Mouse (Mus musculus) ES-Bruce4 (cell line): ENCODE measurements at regions not wholly inside any gene's neighbourhood (a gene's known extent, or its start where the extent isn't known, plus 50 kb on each side); places are given as distances from the start of the nearest gene placed in this dataset.

ENCODE experiments used
- H3K27ac ChIP-seq: 2 replicates; pipeline ENCODE4 v1.5.1; 2012; ENCODE audit warnings: low read length, inconsistent platforms; ENCODE audit not compliant: insufficient read depth
- H3K27me3 ChIP-seq: 2 replicates; pipeline ENCODE4 v1.6.1; 2012; ENCODE audit warnings: mild to moderate bottlenecking, low read length, inconsistent platforms; ENCODE audit not compliant: control insufficient read depth, poor library complexity, insufficient read depth, severe bottlenecking
- H3K36me3 ChIP-seq: 2 replicates; pipeline ENCODE4 v1.6.1; 2012; ENCODE audit warnings: inconsistent platforms, mild to moderate bottlenecking, low read length, moderate library complexity; ENCODE audit not compliant: control insufficient read depth, poor library complexity, insufficient read depth, severe bottlenecking
- H3K4me1 ChIP-seq: one replicate; pipeline ENCODE4 v1.8.1; 2011; ENCODE audit warnings: low read length; ENCODE audit not compliant: control insufficient read depth, insufficient read depth
- H3K4me3 ChIP-seq: 2 replicates; pipeline ENCODE4 v1.5.1; 2011; ENCODE audit warnings: low read depth, mild to moderate bottlenecking, low read length
- H3K9ac ChIP-seq: 2 replicates; pipeline ENCODE4 v1.6.1; 2012; ENCODE audit warnings: low read depth, mild to moderate bottlenecking, inconsistent platforms; ENCODE audit not compliant: poor library complexity, severe bottlenecking
- H3K9me3 ChIP-seq: replicated peaks from 2 replicates; pipeline ENCODE4 v1.6.1; 2012; ENCODE audit warnings: mild to moderate bottlenecking, low read length, inconsistent platforms; ENCODE audit not compliant: control insufficient read depth, poor library complexity, insufficient read depth, severe bottlenecking
- CTCF ChIP-seq: IDR thresholded peaks from one replicate; pipeline ENCODE4 v1.8.1; 2011; ENCODE audit warnings: low read depth, low read length
- EP300 ChIP-seq: IDR thresholded peaks from 2 replicates; pipeline ENCODE4 v1.6.1; 2011; ENCODE audit warnings: low read depth, low read length; ENCODE audit not compliant: insufficient read depth
- POLR2A ChIP-seq: IDR thresholded peaks from one replicate; pipeline ENCODE4 v1.8.1; 2011; ENCODE audit warnings: low read length; ENCODE audit not compliant: insufficient read depth

DNA sequence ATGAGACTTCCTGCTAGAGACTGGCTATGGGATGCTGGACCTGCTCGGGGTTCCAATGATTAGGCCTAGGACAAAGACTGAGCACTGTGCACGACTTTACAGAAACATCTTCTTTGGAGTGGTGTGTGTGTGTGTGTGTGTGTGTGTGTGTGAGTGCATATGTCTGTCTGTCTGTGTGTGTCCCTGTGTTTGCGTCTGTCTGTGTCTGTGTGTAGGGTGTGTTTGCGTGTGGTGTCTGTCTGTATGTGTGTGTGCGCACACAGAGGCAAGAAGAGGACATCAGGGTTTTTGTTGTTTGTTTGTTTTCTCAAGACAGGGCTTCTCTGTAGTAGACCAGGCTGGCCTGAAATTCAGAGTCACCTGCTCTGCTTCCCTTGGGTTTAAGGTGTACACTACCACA, 51.9 kb upstream of the Slco4a1 start:
- H3K27me3 ChIP-seq: no peaks in the 10 kb centered on the region
- TF ChIP-seq POLR2A (no peak), CTCF (no peak), EP300 (no peak)

GRCm38 (mm10) chr2:180403621-180404020, 52.4 kb upstream of the Slco4a1 start:
- Histone ChIP-seq H3K9ac (no peak overlapping the region), H3K27me3 (no peaks in the 10 kb centered on the region), H3K36me3 (no peaks in the 10 kb centered on the region), H3K9me3 (no peaks in the 10 kb centered on the region), H3K4me3 (no peak overlapping the region), H3K4me1 (no peaks in the 10 kb centered on the region), H3K27ac (no peak overlapping the region)
- no peak for TF ChIP-seq CTCF
- no peak for TF ChIP-seq POLR2A
- TF ChIP-seq EP300: no peak

More for the DNA sequence above, 51.9 kb upstream of the Slco4a1 start:
- Histone ChIP-seq H3K27ac (no peak overlapping the region), H3K9ac (no peak overlapping the region), H3K9me3 (no peaks in the 10 kb centered on the region), H3K4me3 (no peak overlapping the region), H3K36me3 (no peaks in the 10 kb centered on the region), H3K4me1 (no peaks in the 10 kb centered on the region)

GRCm38 (mm10) chr2:180402851-180403459, 53.1 kb upstream of the Slco4a1 start:
- no peak overlapping the region for H3K9ac ChIP-seq
- no peaks in the 10 kb centered on the region for H3K9me3 ChIP-seq
- no peaks in the 10 kb centered on the region for H3K4me1 ChIP-seq
- H3K27me3 ChIP-seq: no peaks in the 10 kb centered on the region
- H3K36me3 ChIP-seq: no peaks in the 10 kb centered on the region
- H3K4me3 ChIP-seq: no peak overlapping the region
- TF ChIP-seq EP300 (no peak), CTCF (no peak), POLR2A (no peak)
- no peak overlapping the region for H3K27ac ChIP-seq

DNA sequence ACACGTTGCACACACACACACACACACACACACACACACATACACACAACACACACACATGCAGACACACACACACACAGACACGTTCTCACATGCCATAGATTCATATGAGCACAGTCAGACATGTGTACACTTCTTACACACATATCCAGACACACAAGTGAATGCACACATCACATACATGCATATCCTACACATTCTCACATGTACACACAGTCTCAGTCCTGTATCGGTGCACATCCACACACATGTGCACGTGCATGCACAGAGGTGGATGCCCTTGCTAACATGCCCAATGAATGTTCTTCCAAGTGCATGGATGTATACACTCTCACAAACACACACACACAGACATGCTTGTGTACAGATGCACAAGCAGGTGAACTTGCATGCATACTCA, 53.6 kb upstream of the Slco4a1 start:
- Histone ChIP-seq H3K9ac (no peak overlapping the region), H3K9me3 (no peaks in the 10 kb centered on the region), H3K36me3 (no peaks in the 10 kb centered on the region), H3K27ac (no peak overlapping the region), H3K4me1 (no peaks in the 10 kb centered on the region), H3K27me3 (no peaks in the 10 kb centered on the region), H3K4me3 (no peak overlapping the region)
- TF ChIP-seq POLR2A: no peak
- no peak for TF ChIP-seq CTCF
- no peak for TF ChIP-seq EP300

DNA sequence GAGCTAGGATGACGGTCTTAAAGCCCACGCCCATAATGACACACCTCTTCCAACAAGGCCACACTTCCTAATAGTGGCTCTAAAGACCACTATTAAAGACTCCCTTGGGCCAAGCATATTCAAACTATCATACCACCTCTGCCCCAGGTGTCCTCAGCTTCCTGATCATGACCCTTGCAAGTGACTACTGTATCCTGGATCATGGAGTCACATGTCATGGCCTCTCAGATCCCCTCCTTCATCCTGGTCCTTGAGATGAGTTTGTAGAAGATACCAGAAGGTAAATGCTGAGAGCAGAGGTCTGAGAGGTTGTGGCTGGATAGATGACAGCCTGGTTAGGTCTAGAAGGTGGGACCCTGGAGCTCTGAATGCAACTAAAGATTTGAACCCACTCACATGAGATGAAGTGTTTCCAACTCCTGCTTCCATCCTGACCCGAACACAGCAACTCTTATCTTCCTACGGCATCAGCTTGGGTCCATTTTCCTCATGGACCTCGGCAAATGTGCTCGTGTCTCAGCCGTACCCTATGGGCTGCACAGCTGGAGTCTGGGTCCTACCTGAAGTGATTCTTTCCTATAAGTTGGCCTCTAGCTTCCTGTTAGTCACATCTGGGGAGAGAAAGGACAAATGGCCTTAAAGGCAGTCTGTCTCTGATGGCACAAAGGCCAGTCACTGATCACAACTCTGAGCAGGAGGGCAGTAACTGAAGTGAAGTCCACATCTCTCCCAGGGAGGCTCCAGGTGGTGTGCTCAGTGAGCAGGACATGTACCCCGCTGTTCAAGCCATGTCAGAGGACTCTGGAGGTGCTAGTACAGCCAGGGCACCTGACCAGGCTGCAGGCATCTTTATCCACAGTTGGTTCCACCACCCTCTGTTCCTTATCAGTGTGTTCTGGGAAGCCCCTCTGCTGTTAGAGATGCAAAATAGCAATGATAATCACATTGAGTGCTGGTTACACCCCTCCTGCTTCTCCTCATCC, 54.3 kb upstream of the Slco4a1 start:
- no peak overlapping the region for H3K27ac ChIP-seq
- H3K4me3 ChIP-seq: no peak overlapping the region
- H3K9ac ChIP-seq: no peak overlapping the region
- no peaks in the 10 kb centered on the region for H3K27me3 ChIP-seq
- no peaks in the 10 kb centered on the region for H3K4me1 ChIP-seq
- no peaks in the 10 kb centered on the region for H3K9me3 ChIP-seq
- H3K36me3 ChIP-seq: no peaks in the 10 kb centered on the region
- TF ChIP-seq EP300 (no peak), POLR2A (no peak), CTCF (no peak)

- Histone ChIP-seq H3K9me3 (no peaks in the 10 kb centered on the region), H3K27ac (no peak overlapping the region), H3K36me3 (no peaks in the 10 kb centered on the region), H3K27me3 (no peaks in the 10 kb centered on the region), H3K9ac (no peak overlapping the region), H3K4me1 (no peaks in the 10 kb centered on the region), H3K4me3 (no peak overlapping the region)
- TF ChIP-seq POLR2A: no peak
- no peak for TF ChIP-seq CTCF
- TF ChIP-seq EP300: no peak
These were observed 55.5 kb upstream of the Slco4a1 start for GRCm38 (mm10) chr2:180400514-180401019.
